Mouse (Mus musculus) testis, adult 2 months (tissue): Measurements from ENCODE around the gene Arhgef38.

Experiments used
- CTCF ChIP-seq: fragments of 200-500 bp; IDR thresholded peaks from 2 replicates; pipeline ENCODE4 v1.5.1; 2012; ENCODE audit warnings: low read depth, mild to moderate bottlenecking, inconsistent platforms, low read length, moderate library complexity; ENCODE audit not compliant: control insufficient read depth, insufficient read depth, insufficient replicate concordance
- POLR2A ChIP-seq: fragments of 200-500 bp; IDR thresholded peaks from 2 replicates; pipeline ENCODE4 v1.6.1; 2012; ENCODE audit warnings: low read depth, mild to moderate bottlenecking, inconsistent platforms, low read length, moderate library complexity; ENCODE audit not compliant: control insufficient read depth

GRCm38 (mm10) chr3:133109844-133110243 is 124.9 kb downstream of the Arhgef38 start:
- TF ChIP-seq POLR2A = no peak
- no peak for TF ChIP-seq CTCF
